Mouse (Mus musculus): Measurements from ENCODE around the gene Cadm4.
"Not testable (repeated sequence)": the region's sequence is repeated elsewhere in the genome, so short reads cannot be mapped to it uniquely, and the experiment has no call there.

The Cadm4 gene

DNA sequence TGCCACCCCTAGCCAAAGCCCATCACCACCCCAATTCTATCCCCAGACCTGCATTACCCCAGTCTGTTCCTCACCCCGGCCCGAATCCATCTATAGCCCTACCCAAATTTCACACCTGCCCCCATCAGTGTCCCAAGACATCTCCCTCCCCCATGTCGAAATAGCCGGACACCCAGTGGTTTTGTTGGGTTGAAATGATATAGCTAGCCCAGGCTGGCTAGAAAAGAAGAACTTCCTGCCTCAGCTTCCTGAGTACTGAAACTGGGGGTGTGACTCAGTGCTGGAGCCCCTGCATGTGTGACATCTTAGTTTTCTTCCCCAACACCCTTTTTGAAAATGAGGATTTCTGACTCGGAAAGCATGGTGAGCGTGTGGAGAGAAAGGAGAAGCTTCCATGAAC, 15.0 kb upstream of the Cadm4 start:
- no peak for DNase-seq (ENCODE audit: low spot score in 2 of 2)

DNA sequence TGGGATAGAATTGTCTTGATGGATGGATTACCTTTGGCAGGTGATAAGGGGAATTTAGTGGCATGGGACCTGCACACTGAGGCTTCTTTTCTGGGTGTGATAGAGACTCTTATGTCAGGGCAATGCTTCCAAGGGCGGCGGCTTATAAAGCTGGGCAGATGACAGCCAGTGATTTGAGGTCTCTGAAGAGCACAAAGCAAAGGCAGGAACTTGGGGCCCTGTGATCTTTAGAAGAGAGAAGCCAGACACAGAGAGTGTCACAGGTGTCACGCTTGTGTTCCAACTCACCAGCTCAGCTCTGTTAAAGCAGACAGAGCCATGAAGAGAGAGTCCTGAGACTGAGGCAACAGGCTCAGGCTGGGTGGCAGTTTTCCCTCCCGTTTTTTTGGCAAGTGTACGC, 13.9 kb upstream of the Cadm4 start:
- no peak for DNase-seq (ENCODE audit: low spot score in 2 of 2)

DNA sequence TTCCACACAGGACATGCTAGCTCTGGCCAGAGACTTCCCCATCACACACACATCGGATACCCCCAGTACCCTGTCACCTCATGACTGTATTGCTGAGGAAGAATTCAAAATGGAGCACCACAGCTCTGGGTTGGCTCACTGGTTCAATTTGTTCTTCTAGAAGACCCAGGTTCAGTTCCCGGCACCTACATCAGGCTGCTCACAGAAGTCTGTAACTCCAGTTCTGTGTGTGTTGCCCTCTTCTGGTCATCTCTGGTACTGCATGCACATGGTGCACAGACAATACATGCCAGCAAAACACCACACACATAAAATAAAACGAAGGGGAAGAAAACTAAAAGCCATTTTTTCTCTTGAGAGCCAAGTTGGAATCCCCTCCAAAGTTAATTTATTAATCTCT, 12.7 kb upstream of the Cadm4 start:
- DNase-seq (ENCODE audit: low spot score in 2 of 2): no peak

DNA sequence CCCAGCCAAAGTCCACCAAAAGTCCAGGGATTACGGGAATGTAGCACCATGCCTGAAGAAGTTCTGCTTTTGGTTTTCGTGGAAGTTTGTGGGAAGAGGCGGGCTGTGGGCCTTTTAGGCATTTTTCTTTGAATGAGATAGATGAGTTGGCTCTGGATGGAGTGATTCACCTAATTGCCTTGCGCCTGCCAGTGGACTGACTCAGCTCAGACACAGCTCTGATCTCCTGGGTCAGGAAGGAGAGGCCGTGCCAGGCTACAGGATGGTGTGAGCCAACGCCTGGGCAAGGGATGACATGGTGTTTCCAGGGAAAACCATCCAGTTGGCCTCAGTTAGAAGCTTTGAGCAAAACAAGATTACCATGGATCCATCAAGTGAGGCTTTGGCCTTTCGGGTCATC, 11.5 kb upstream of the Cadm4 start:
- DNase-seq (ENCODE audit: low spot score in 2 of 2): no peak

DNA sequence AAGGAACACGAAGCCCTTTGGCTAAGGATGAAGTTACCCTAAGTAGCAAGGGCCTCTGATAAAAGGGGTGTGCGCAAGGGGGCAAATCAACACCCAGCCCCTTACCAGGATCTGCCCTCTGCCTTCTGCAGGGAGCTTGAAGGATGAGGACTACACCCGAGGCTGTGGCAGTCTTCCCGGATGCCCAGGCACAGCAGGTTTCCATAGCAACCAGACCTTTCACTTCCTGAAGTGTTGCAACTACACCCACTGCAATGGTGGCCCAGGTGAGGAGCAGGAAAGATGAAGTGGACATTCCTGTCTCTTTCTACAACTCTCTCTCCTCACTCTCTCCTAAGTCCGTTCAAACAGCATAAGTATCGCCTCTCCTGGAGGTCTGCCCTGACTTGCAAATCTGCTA, 9.4 kb upstream of the Cadm4 start:
- DNase-seq (ENCODE audit: low spot score in 2 of 2): no peak

DNA sequence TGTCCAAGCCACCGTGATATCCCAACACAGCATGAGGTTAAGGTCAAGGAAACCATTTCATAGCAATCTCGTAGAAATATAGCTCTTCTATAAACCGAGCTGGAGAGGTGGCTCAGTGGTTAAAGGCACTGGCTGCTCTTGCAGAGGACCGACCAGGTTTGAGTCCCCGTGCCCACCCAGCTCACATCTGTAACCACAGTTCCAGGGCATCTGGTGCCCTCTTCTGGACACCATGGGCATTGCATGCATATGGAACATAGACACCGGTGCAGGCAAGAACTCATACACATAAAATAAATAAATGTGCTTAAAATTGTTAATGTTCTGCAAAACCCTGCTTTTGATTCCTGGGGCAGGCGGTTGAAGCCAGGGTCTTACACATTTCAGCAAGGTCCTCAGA, 8.9 kb upstream of the Cadm4 start:
- no peak for DNase-seq (ENCODE audit: low spot score in 2 of 2)

DNA sequence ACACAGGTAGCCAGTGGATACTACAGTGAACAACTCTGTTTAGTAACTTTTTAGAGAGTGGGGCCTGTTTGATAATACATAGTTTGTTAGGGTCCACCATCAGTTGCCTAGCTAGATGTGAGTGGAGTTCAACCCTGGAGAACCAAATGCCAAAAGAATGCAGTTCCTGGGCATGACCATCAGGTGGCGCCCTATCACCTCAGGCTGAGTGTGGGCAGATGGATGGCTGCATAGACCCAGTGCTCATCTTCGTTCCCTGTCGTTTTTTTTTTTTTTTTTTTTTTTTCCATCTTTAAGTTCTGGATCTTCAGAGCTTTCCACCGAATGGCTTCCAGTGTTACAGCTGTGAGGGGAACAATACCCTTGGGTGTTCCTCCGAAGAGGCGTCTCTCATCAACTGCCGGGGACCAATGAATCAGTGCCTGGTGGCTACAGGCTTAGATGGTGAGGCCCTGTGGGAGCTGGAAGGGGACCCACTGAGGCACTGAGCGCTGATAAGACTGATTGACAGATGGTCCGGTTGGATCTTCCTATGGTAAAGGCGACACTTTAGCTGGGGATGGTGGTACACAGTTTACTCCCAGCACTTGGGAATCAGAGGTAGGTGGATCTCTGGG, 7.8 kb upstream of the Cadm4 start:
- peak in 1 of 2 experiments; percentile 66 for DNase-seq (ENCODE audit: low spot score in 2 of 2)

DNA sequence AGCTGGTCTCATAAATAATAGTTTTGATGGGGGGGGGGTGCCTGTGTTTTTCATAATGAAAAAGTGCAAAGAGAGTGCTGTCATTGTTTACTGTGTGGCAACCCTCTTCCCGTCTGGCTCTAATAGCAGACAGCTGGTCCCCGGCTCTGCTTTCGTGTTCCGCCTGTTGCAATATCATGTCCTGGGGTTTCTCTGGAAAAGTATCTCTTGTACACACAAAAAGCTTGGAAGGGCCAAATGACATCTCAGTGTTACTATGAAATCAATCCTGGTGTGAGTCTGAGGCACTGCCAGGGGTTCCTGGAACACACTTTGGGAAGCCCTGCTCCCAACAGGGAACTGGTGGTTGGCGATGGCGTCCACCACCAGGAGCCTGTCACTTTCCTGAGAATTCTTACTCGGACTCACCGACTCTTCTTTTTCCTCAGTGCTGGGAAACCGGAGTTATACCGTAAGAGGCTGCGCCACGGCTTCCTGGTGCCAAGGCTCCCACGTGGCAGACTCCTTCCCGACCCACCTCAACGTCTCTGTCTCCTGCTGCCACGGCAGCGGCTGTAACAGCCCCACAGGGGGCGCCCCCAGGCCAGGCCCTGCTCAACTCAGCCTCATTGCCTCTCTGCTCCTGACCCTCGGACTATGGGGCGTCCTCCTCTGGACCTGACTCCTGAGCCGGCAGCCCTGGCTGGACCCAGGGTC, 6.9 kb upstream of the Cadm4 start:
- DNase-seq (ENCODE audit: low spot score in 2 of 2): no peak

DNA sequence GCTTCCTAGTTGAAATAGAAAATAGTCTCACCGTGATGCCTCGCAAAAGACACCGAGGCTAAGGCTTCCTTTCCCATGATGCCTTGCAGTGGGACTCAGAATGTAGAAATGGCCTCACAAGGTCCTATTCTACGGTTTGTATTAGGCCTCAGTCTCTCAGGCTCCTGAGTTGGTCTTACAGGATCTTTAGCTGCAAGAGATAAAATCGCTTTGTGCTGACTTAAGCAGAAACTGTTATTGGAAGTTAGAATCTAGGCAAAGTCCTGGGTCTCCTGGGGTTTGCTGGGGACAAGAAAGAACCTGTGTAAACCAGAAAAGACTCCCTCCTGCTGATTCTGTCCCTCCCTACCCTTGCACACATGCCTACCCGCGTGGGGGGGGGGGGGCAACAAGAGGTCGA, 5.5 kb upstream of the Cadm4 start:
- DNase-seq (ENCODE audit: low spot score in 2 of 2): no peak

DNA sequence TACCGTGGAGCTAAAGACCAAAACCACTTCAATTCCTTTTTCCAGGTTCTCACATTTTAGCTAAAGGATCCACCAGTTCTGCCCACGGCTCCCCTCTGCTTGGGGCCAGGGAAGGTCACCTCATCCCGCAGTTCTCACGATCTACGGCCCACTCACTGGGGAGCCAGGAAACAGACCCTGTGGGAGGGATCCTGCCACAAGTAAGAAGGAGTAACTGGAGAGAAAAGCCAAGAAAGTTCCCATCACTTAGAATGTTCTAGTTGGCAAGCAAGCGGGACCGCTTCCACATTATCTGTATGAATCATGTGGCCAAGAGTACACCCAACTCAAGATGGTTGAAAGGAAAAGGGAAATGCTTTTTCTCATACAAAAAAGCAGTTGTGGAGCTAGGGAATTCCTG, 5.0 kb upstream of the Cadm4 start:
- no peak for DNase-seq (ENCODE audit: low spot score in 2 of 2)

DNA sequence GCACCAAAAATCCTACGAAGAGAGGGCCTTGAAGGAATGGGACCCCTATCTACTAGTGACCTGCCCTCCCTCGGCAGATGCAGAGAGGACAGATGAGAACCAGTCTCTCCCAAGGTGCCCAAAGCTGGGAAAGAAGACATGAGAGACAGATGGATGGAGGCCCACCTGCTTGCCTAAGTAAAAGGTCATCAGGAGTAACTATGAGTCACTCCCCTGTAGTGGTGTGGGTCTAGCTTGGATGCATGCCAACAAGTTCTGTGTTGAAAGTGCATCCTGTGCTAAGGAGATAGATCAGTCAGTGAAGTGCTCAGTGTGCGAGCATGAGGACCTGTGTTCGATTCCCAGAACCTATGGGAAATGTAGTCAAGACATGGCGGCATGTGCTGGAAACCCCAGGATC, 2.9 kb upstream of the Cadm4 start:
- DNase-seq (ENCODE audit: low spot score in 2 of 2): no peak

DNA sequence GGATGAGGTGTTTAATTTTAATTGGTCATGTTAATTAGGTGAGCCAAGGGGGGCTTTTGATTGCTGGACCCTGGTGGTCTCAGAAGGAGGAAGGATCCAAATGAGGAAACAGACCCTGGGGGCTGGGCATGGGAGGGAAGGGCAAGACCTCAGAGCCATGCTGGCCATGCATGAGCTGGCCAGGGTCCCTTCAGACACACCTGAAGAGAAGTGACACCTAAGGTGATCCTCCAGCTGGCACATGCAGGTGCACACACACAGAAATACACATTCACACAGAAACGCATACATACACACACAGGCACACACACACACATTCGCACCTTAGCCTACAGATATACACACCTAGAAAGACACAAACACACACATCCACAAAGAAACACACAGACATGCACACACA, 2.1 kb upstream of the Cadm4 start:
- DNase-seq (ENCODE audit: low spot score in 2 of 2): no peak

DNA sequence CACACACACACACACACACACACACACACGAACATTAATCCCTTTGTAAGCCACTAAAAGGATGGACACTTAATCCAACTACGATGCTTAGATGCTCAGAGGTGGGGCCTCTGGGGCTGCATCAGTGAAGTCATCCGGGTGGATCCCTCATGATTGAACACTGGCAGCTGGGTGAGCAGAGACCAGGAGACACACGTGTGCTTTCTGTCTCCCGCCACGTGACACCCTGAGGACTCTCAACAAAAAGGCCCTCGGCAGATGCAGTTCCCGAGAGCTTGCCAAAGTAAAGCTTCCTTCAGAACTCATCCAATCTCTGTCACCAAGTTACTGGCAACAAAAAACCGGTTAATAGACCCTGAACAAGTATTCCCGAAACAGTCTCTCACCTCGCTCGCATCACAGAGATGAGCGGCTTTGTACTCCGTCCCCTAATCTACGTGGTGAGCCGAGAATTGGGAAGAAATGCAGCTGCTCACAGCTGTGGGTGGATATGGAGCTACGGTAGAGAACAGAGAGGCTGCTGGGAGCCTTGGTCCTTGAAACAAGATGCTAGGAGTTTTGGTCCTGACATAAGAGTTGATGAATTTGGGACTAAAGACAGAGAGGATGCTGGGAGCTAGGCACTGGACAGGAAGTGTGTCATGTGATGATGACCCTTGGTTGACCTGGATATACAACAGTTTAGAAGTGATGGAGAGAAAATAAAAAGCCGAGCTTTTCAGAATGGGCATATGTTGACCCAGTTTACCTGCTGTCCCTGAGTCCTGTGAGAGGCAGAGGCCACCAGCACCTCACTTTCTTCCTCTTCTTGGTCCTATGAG, 1.5 kb upstream of the Cadm4 start:
- no peak for DNase-seq (ENCODE audit: low spot score in 2 of 2)

DNA sequence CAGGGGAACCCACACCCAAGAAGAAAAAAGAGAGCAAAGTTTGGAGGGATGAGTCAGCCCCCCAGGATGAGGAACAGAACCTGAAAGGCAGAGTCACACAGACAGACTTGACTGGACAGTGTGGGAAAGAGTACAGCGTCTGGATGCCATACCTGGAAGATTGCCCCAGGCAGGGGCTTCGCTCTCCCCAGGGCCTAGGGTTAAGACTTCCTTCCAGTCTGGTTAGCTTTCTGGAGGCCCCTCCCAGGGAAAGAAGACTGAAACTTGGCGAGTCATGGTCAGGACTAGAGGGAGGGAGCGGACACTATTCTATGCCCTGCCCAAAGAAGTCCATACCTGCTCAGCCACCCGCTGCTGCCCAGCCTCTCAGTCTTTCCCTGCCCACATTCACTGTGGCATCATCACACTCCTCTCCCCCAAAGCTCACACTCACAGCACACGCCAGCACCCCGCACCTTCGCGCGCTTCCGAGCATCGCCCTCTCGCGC, 793 bp upstream of the Cadm4 start:
- no peak for DNase-seq (ENCODE audit: low spot score in 2 of 2)

DNA sequence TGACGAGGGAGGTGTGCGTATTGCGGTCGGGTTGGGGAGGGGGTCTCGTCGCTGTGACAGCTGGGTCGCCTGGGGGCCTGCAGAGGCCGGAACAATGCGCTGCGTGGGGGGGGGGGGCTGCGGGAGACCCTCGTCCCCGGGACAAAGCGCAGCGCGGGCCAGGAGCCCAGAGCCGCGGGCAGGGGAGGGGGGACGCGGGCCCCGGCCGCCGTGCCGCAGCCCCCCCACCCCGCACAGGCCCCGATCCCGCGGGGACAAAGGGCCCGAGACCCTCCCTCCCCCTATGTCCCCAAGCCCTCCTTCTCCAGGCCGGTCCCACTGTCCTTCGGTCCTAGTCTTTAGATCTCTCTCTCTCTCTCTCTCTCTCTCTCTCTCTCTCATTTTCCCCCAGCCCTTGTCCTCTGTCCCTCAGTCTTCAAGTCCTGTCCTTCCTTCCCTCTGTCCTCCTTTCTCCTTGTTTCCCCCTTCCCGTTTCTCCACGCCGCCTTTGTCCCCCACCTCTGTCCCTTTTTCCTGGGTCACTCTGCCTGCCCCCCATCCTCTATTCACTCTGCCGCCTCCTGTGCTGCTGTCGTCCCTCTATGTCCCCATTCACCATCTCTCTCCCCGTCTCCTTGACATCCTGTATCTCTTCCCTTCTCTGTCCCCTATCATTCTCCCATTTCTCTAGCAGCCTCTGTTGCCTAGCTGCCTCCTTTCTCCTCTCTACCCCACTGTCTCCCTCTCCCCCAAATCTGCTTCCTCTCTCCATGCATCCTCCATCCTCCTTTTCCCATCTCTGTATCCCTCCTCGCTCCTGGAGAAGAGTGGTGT, 591 bp downstream of the Cadm4 start:
- no peak for DNase-seq (ENCODE audit: low spot score in 2 of 2)

DNA sequence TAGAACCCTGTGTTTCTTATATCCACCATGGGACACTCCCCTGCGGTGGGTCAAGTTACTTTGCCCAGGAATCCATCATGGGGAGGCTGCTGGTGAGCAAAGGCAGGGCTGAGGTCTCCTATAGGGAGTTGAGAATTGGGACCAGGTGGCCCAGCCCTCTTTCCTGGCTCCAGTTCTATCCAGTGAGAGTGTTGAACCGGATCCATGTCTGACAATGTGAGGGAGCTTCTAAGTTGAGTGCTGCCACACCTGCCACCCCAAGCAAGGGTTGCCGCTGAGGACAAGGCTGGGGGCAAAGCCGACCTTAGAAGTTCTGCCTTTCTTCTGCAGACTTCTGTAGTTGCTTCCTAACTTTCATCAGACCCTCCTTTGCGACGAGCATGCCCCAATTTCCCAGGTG, 1.5 kb downstream of the Cadm4 start:
- not testable (repeated sequence) for DNase-seq (ENCODE audit: low spot score in 2 of 2)

DNA sequence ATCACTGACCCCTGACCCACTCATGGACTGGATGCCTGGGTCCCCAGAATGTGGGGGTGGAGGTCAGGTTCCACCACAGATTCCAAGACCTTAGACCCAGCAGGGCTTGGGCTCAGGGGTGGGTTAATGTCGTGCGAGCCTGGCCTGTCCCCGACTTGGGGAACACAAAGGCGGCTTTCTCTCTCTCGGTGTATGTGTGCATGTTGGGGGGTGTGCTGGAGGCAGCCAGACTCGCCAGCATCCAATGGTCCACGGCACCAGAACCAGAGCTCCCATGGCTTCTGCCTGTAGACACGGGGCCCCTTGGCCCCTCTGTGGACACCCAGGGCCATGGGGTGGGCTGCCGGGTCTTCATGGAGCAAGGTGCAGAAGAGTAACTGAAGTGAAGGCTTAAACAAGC, 3.7 kb downstream of the Cadm4 start:
- no peak for DNase-seq (ENCODE audit: low spot score in 2 of 2)

DNA sequence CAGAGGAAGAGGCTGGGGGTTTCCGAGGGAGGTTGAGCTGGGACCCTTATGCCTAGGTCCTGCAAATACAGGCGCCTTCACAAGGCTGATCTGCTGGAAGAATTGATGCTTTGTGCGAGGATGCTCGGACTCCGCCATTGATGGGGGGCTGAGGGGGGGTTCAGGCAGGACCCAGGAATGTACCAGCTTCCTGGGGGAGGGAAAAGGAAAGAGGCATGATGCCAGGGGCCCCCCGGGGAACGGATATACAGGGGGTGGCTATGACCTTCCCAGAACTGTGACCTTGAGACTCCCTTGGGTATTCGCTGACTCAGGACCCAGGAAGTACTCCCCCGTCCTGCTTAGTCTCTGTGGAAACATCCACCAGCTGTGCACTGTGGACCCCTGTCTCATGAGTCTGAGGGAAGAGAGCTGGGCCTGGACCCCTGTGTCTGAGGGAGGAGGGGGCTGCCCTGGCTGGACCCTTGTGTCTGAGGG, 4.9 kb downstream of the Cadm4 start:
- no peak for DNase-seq (ENCODE audit: low spot score in 2 of 2)

DNA sequence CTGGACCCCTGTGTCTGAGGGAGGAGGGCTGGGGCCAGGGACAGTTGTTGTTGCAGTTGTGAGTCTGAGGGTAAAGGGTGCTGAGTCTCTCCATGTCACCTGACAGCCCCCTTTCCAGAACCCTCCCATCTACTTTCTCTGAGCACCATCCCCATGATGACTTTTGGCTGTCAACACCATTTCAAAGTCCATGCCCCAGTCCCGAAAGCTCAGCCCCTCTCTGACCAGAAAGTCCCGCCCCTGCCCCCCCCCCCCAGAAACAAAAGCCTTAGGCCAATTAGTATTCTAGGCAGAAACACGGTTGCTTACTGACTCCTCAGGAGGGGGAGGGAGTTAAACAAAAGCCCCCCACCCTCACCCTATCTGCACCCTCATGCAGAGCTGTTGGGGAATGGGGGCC, 5.6 kb downstream of the Cadm4 start:
- no peak for DNase-seq (ENCODE audit: low spot score in 2 of 2)

DNA sequence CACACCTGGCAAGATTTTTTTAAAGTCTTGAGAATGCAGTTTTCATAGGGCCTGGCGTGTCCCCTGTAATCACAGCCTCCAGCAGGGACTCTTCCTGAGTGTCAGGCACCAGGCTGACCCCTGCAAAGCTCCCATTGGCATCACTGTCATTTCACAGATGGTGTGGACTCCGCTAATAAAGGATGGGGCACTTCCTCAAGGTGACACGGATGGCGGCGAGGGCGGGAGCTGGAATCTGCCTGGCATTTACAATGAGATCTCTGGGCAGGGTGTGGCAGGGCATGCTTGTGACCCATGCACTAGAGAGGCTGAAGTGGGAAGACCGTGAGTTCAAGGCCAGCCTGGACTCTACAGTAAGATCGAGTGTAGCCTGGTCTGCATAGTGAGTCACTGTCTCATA, 6.5 kb downstream of the Cadm4 start:
- no peak for DNase-seq (ENCODE audit: low spot score in 2 of 2)

DNA sequence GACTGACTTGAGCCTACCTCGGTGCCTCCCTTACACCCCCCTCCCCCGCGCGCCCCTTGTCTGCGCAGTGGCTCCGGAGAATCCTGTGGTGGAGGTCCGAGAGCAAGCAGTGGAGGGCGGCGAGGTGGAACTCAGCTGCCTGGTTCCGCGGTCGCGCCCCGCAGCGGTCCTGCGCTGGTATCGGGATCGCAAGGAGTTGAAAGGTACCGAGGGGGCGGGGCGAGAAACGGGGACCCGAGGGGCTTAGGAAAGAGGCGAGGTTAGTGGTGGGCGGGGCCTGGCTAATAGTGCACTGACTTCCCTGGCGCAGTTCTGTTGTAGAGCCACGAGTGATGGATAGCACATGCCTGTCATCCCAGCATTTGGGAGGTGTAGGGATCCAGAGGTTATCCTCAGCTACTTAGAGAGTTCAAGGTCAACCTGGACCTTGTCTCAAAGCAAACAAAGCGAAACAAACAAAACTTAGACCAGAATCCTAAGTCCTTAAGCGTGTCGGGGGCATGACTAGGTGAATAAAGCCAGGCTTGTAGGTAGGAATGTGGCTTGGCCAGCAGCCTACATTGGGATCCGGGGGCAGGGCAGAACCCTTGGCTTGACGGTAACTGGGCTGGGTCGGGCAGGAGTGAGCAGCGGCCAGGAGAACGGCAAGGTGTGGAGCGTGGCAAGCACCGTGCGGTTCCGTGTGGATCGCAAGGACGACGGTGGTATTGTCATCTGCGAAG, 18.2 kb downstream of the Cadm4 start:
- DNase-seq (ENCODE audit: low spot score in 2 of 2): no peak
